Comparison of ENCODE assay signal across 8 mouse cellular contexts in genomic region chr12:83520311-83520890, GRCm38 (mm10). TPM values are rescaled to one million over a fixed set of nuclear protein-coding genes. Genes with fewer than 3 reads are reported as not detected.
A peak's percentile ranks its signal among the peaks of the same experiment; 100 is the strongest.
DNase-seq lines count a peak whose midpoint lies in the region; ATAC-seq lines count a peak whose summit lies in the region.

Dcaf4 (plus strand) TSS chr12:83520466.

- WGBS in forebrain, embryonic 11.5 days, result under 1% methylated on average over 32 of the region's 32 CpGs
- WGBS in heart, embryonic 16.5 days, result under 1% methylated on average over 32 of the region's 32 CpGs
- under 1% methylated on average over 32 of the region's 32 CpGs for WGBS in liver, embryonic 15.5 days (ENCODE audit: insufficient replicate concordance)
- WGBS in neural tube, embryonic 12.5 days, result under 1% methylated on average over 32 of the region's 32 CpGs

- no peaks in the 10 kb centered on the region for H3K9me3 ChIP-seq in forebrain, embryonic 11.5 days (ENCODE audit: control insufficient read depth, low read length)
- no peaks in the 10 kb centered on the region for H3K9me3 ChIP-seq in heart, embryonic 16.5 days (replicated peaks; ENCODE audit: control insufficient read depth, low read length)
- no peaks in the 10 kb centered on the region for H3K9me3 ChIP-seq in liver, embryonic 15.5 days (replicated peaks)
- H3K9me3 ChIP-seq in neural tube, embryonic 12.5 days, result no peaks in the 10 kb centered on the region

- peak within 1 kb of the TSS; percentile 74 for H3K4me2 ChIP-seq in forebrain, embryonic 11.5 days (ENCODE audit: low read depth, low read length, severe bottlenecking)
- peak within 1 kb of the TSS; percentile 73 for H3K4me2 ChIP-seq in heart, embryonic 16.5 days (ENCODE audit: low read depth, low read length)
- peak within 1 kb of the TSS; percentile 86 for H3K4me2 ChIP-seq in liver, embryonic 15.5 days
- H3K4me2 ChIP-seq in neural tube, embryonic 12.5 days (replicated peaks), result peak within 1 kb of the TSS; percentile 75

- H3K4me1 ChIP-seq in forebrain, embryonic 11.5 days (replicated peaks; ENCODE audit: control insufficient read depth, insufficient read depth, low read length), result peaks cover 5% of the 10 kb centered on the region; the same call in 1 of the 2 replicates
- H3K4me1 ChIP-seq in heart, embryonic 16.5 days (ENCODE audit: control insufficient read depth, insufficient read depth, low read length), result peaks cover 28% of the 10 kb centered on the region
- peaks cover 57% of the 10 kb centered on the region for H3K4me1 ChIP-seq in liver, embryonic 15.5 days (replicated peaks)
- H3K4me1 ChIP-seq in neural tube, embryonic 12.5 days, result peaks cover 6% of the 10 kb centered on the region

- H3K9ac ChIP-seq in forebrain, embryonic 11.5 days (ENCODE audit: low read length), result peak within 1 kb of the TSS; percentile 77
- H3K9ac ChIP-seq in heart, embryonic 16.5 days (ENCODE audit: low read length), result peak within 1 kb of the TSS; percentile 81
- peak within 1 kb of the TSS; percentile 62 for H3K9ac ChIP-seq in liver, embryonic 15.5 days
- H3K9ac ChIP-seq in neural tube, embryonic 12.5 days, result peak within 1 kb of the TSS; percentile 70

- peak within 1 kb of the TSS; percentile 65 for H3K4me3 ChIP-seq in forebrain, embryonic 11.5 days (ENCODE audit: low read depth, low read length)
- peak within 1 kb of the TSS; percentile 90 for H3K4me3 ChIP-seq in heart, embryonic 16.5 days (ENCODE audit: low read length)
- H3K4me3 ChIP-seq in liver, embryonic 15.5 days (replicated peaks), result peak within 1 kb of the TSS; percentile 74
- peak within 1 kb of the TSS; percentile 73 for H3K4me3 ChIP-seq in neural tube, embryonic 12.5 days

- DNase-seq in CD8-positive naive resting alpha-beta T cell, adult 2 months (ENCODE audit: low read depth in 2 of 2, low spot score in 2 of 2), result peak; percentile 91 to 97
- DNase-seq in c-Kit-positive CD71-negative TER-119-negative erythroid progenitor cells, embryonic 14.5 days (ENCODE audit: low read depth), result peak; percentile 96
- DNase-seq in forebrain, embryonic 11.5 days (ENCODE audit: low spot score), result peak; percentile 96
- peak; percentile 98 to 99 for DNase-seq in kidney, postnatal 36 days
- DNase-seq in telencephalon, adult 2 months (ENCODE audit: low read depth, low spot score), result peak; percentile 93

- peak; percentile 98 for ATAC-seq in forebrain, embryonic 11.5 days (replicated peaks; ENCODE audit: low FRiP score)
- peak; percentile 99 for ATAC-seq in heart, embryonic 16.5 days (replicated peaks; ENCODE audit: extremely low read depth, insufficient read depth, low FRiP score)
- ATAC-seq in liver, embryonic 15.5 days (ENCODE audit: insufficient read depth), result peak; percentile 95
- ATAC-seq in neural tube, embryonic 12.5 days (ENCODE audit: low FRiP score, low read depth), result peak; percentile 99

- H3K36me3 ChIP-seq in forebrain, embryonic 11.5 days (ENCODE audit: control insufficient read depth, insufficient read depth, low read length), result no peaks in the 10 kb centered on the region
- H3K36me3 ChIP-seq in heart, embryonic 16.5 days (ENCODE audit: control insufficient read depth, insufficient read depth), result no peaks in the 10 kb centered on the region
- H3K36me3 ChIP-seq in liver, embryonic 15.5 days (replicated peaks), result no peaks in the 10 kb centered on the region
- no peaks in the 10 kb centered on the region for H3K36me3 ChIP-seq in neural tube, embryonic 12.5 days

- H3K27ac ChIP-seq in forebrain, embryonic 11.5 days (ENCODE audit: low read depth, low read length), result no peak within 1 kb of the TSS
- H3K27ac ChIP-seq in heart, embryonic 16.5 days (ENCODE audit: low read length), result peak within 1 kb of the TSS; percentile 73
- peak within 1 kb of the TSS; percentile 83 for H3K27ac ChIP-seq in liver, embryonic 15.5 days (replicated peaks)
- no peak within 1 kb of the TSS for H3K27ac ChIP-seq in neural tube, embryonic 12.5 days

- no peaks in the 10 kb centered on the region for H3K27me3 ChIP-seq in forebrain, embryonic 11.5 days (ENCODE audit: control insufficient read depth, insufficient read depth, low read length)
- H3K27me3 ChIP-seq in heart, embryonic 16.5 days (ENCODE audit: control insufficient read depth, insufficient read depth, low read length), result no peaks in the 10 kb centered on the region
- no peaks in the 10 kb centered on the region for H3K27me3 ChIP-seq in liver, embryonic 15.5 days
- no peaks in the 10 kb centered on the region for H3K27me3 ChIP-seq in neural tube, embryonic 12.5 days (replicated peaks)

RNA-seq across cellular contexts. Expression of gene Dcaf4, which starts in this region (rescaled TPM):
- 24.4 and 26.7 TPM in 2 replicates for polyA plus RNA-seq in forebrain, embryonic 11.5 days (2014; fragmentation: Nextera tagmentation; extraction: Ambion mirVana)
- polyA plus RNA-seq in heart, embryonic 16.5 days (2015; fragmentation: Nextera tagmentation; extraction: Ambion mirVana), result 26.9 and 27.4 TPM in 2 replicates
- polyA plus RNA-seq in liver, embryonic 15.5 days (2015; fragmentation: Nextera tagmentation; extraction: Ambion mirVana), result 11.9 and 14.9 TPM in 2 replicates
- polyA plus RNA-seq in neural tube, embryonic 12.5 days (2016; fragmentation: Nextera tagmentation; extraction: Ambion mirVana), result 30.1 and 30.2 TPM in 2 replicates

Comparison
In these comparisons a context has a peak if more than half of its experiments do, and no peak if none do; other contexts are left out.
1. H3K27ac ChIP-seq: peak in heart, embryonic 16.5 days (single experiment) and liver, embryonic 15.5 days (single experiment); none in forebrain, embryonic 11.5 days (single experiment) and neural tube, embryonic 12.5 days (single experiment).
2. Peak in every context shown above with its lines, with median percentiles within 50 percentile points of each other: DNase-seq, ATAC-seq, H3K4me2 ChIP-seq, H3K4me3 ChIP-seq and H3K9ac ChIP-seq.